Mouse (Mus musculus) erythroblast, embryonic 14.5 days (primary cell): Measurements from ENCODE around the gene Ctdnep1. TPM values are rescaled to one million over a fixed set of nuclear protein-coding genes. Genes with fewer than 3 reads are reported as not detected.

Source experiments
- H3K27me3 ChIP-seq: 2 replicates; pipeline ENCODE4 v1.6.1; 2012; ENCODE audit warnings: inconsistent platforms; ENCODE audit not compliant: control insufficient read depth
- H3K36me3 ChIP-seq: 2 replicates; pipeline ENCODE4 v1.6.1; 2012; ENCODE audit warnings: mild to moderate bottlenecking, inconsistent platforms; ENCODE audit not compliant: control insufficient read depth
- H3K4me1 ChIP-seq: 2 replicates; pipeline ENCODE4 v1.6.1; 2012; ENCODE audit warnings: inconsistent platforms; ENCODE audit not compliant: control insufficient read depth
- H3K4me3 ChIP-seq: replicated peaks from 2 replicates; pipeline ENCODE3; 2012; ENCODE audit warnings: moderate library complexity, mild to moderate bottlenecking, inconsistent platforms
- H3K9me3 ChIP-seq: 2 replicates; pipeline ENCODE4 v1.6.1; 2012; ENCODE audit warnings: low read length, inconsistent platforms, mixed read lengths; ENCODE audit not compliant: control insufficient read depth
- GATA1 ChIP-seq: IDR thresholded peaks from 2 replicates; pipeline ENCODE4 v1.6.1; 2012; ENCODE audit warnings: low read length, inconsistent platforms, mixed read lengths
- TAL1 ChIP-seq: IDR thresholded peaks from 3 replicates; pipeline ENCODE4 v1.6.1; 2012; ENCODE audit warnings: low read length, inconsistent platforms, mixed read lengths
- polyA plus RNA-seq: library from polyadenylated mRNA; stranded (reverse); fragments of >175 nt; gene quantifications from 2 replicates; pipeline ENCODE4 v1.2.3, GENCODE M21; 2012

Ctdnep1 gene
- polyA plus RNA-seq, 1 experiment = 23.2 TPM

- Histone ChIP-seq H3K4me1 (peaks cover 4% of the 10 kb centered on the region), H3K9me3 (no peaks in the 10 kb centered on the region), H3K36me3 (no peaks in the 10 kb centered on the region), H3K4me3 (no peak overlapping the region), H3K27me3 (no peaks in the 10 kb centered on the region)
- TF ChIP-seq GATA1 (no peak), TAL1 (no peak)
Measured at GRCm38 (mm10) chr11:70040184-70040583, 59.2 kb downstream of the Ctdnep1 start.

Other genes with a start within 250 kb of the Ctdnep1 start
- gene Polr2a, start 222.5 kb upstream of the Ctdnep1 start, polyA plus RNA-seq = 14.2 and 14.3 TPM in 2 replicates
- not detected in 2 replicates for gene Slc35g3, start 219.2 kb upstream of the Ctdnep1 start, polyA plus RNA-seq
- 0.07 and 0.33 TPM in 2 replicates for gene Zbtb4, start 215.2 kb upstream of the Ctdnep1 start, polyA plus RNA-seq
- gene Chrnb1, start 185.2 kb upstream of the Ctdnep1 start, polyA plus RNA-seq = not detected in 2 replicates
- gene Fgf11, start 179.3 kb upstream of the Ctdnep1 start, polyA plus RNA-seq = 0.01 TPM in 1 of 2 replicates, not detected in the other
- gene Tmem102, start 175.5 kb upstream of the Ctdnep1 start, polyA plus RNA-seq = 0.05 TPM in 1 of 2 replicates, not detected in the other
- not detected in 2 replicates for gene Gm39566, start 165.9 kb upstream of the Ctdnep1 start, polyA plus RNA-seq
- not detected in 2 replicates for gene Spem2, start 162.7 kb upstream of the Ctdnep1 start, polyA plus RNA-seq
- gene Spem1, start 159.0 kb upstream of the Ctdnep1 start, polyA plus RNA-seq = not detected in 2 replicates
- 0.13 and 0.16 TPM in 2 replicates for gene Nlgn2, start 143.4 kb upstream of the Ctdnep1 start, polyA plus RNA-seq
- 204 and 212 TPM in 2 replicates for gene Tmem256, start 142.6 kb upstream of the Ctdnep1 start, polyA plus RNA-seq
- 3.6 and 4.4 TPM in 2 replicates for gene Plscr3, start 134.8 kb upstream of the Ctdnep1 start, polyA plus RNA-seq
- 0.94 and 1.1 TPM in 2 replicates for gene Tnk1, start 122.4 kb upstream of the Ctdnep1 start, polyA plus RNA-seq
- not detected in 2 replicates for gene Tmem95, start 103.1 kb upstream of the Ctdnep1 start, polyA plus RNA-seq
- gene Kctd11, start 99.8 kb upstream of the Ctdnep1 start, polyA plus RNA-seq = 0.02 and 0.08 TPM in 2 replicates
- gene Acap1, start 85.6 kb upstream of the Ctdnep1 start, polyA plus RNA-seq = 0.23 and 0.37 TPM in 2 replicates
- gene 2810408A11Rik, start 80.2 kb upstream of the Ctdnep1 start, polyA plus RNA-seq = 0.14 and 0.18 TPM in 2 replicates
- gene Neurl4, start 80.1 kb upstream of the Ctdnep1 start, polyA plus RNA-seq = 5.0 and 5.1 TPM in 2 replicates
- 90.4 and 109 TPM in 2 replicates for gene Gps2, start 67.3 kb upstream of the Ctdnep1 start, polyA plus RNA-seq
- 295 and 310 TPM in 2 replicates for gene Eif5a, start 59.2 kb upstream of the Ctdnep1 start, polyA plus RNA-seq
- 0.29 and 0.38 TPM in 2 replicates for gene Ybx2, start 45.4 kb upstream of the Ctdnep1 start, polyA plus RNA-seq
- gene Slc2a4, start 33.0 kb upstream of the Ctdnep1 start, polyA plus RNA-seq = 6.0 and 7.7 TPM in 2 replicates
- not detected in 2 replicates for gene Cldn7, start 16.4 kb upstream of the Ctdnep1 start, polyA plus RNA-seq
- 1.5 and 1.9 TPM in 2 replicates for gene Elp5, start 1.4 kb downstream of the Ctdnep1 start, polyA plus RNA-seq
- 50.2 and 55.8 TPM in 2 replicates for gene Gabarap, start 10.0 kb downstream of the Ctdnep1 start, polyA plus RNA-seq
- 4.5 and 5.5 TPM in 2 replicates for gene Phf23, start 14.6 kb downstream of the Ctdnep1 start, polyA plus RNA-seq
- gene Dvl2, start 19.4 kb downstream of the Ctdnep1 start, polyA plus RNA-seq = 0.48 and 0.76 TPM in 2 replicates
- 2.9 and 3.2 TPM in 2 replicates for gene Acadvl, start 34.3 kb downstream of the Ctdnep1 start, polyA plus RNA-seq
- gene Dlg4, start 35.8 kb downstream of the Ctdnep1 start, polyA plus RNA-seq = 0.10 and 0.19 TPM in 2 replicates
- gene Asgr1, start 72.9 kb downstream of the Ctdnep1 start, polyA plus RNA-seq = not detected in 2 replicates
- 0.05 TPM in 1 of 2 replicates, not detected in the other for gene Asgr2, start 111.5 kb downstream of the Ctdnep1 start, polyA plus RNA-seq
- 0.02 TPM in 1 of 2 replicates, not detected in the other for gene Mgl2, start 149.2 kb downstream of the Ctdnep1 start, polyA plus RNA-seq
- not detected in 2 replicates for gene Clec10a, start 175.0 kb downstream of the Ctdnep1 start, polyA plus RNA-seq
- gene Slc16a11, start 231.6 kb downstream of the Ctdnep1 start, polyA plus RNA-seq = not detected in 2 replicates
- 1.5 and 2.3 TPM in 2 replicates for gene Slc16a13, start 239.9 kb downstream of the Ctdnep1 start, polyA plus RNA-seq
- gene Bcl6b, start 248.6 kb downstream of the Ctdnep1 start, polyA plus RNA-seq = 0.06 and 0.13 TPM in 2 replicates